In the genomic region with DNA sequence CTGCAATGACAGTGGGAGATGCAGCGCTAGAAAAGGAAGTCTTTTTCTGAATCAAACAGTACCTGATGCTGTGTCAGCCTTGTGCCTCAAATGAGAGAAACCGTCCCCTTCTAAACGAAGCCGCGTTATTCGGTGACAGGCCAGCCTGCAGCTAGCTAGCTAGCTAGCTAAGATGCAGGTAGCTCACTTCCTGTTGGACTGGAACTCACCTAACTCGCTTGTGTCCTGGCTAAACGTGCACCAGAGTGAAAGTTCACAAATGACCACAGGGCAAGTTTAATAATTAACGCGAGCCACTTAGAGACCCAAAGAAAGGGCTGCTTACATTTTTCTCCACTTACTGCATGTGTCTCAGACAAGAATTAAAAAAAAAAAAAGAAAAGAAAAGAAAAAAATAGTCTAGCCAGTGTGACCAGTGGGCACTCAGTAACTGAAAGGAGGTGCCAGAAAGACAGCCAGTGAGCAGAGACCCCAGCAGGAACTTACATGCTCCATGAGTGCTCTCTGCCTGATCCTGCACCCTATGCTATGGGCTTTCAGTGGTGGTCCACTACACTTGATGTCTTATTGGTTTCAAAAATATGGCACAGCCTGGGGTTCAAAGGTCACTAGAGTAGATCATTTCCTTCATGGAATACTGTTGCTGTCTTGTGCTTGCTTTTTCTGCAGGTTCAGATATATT, we compare ENCODE assay signal across 16 mouse cellular contexts. TPM values are rescaled to one million over a fixed set of nuclear protein-coding genes. Genes with fewer than 3 reads are reported as not detected.
DNase-seq lines count a peak whose midpoint lies in the region; ATAC-seq and TF ChIP-seq lines count a peak whose summit lies in the region.
"Had no signal": no experiment of that assay in that cellular context is flagged by ENCODE, and none has a peak within 500 bp of the region (broad histone marks: within the 10 kb centered on the region; RNA-seq: fewer than 3 reads in every experiment).

Pkhd1 (minus strand) TSS at position 216 of the 682 bp plus-strand sequence.

- H3K4me2 ChIP-seq in intestine, postnatal 0 days (replicated peaks; ENCODE audit: low read depth): peak within 1 kb of the TSS; percentile 53
- H3K4me2 ChIP-seq in kidney, postnatal 0 days (ENCODE audit: low read length): peak within 1 kb of the TSS; percentile 56
- H3K4me2 ChIP-seq in liver, embryonic 15.5 days: peak within 1 kb of the TSS; percentile 39
- H3K4me2 ChIP-seq: midbrain, embryonic 12.5 days; neural tube, embryonic 13.5 days had no signal

- 29% methylated on average over 10 of the region's 10 CpGs for WGBS in intestine, postnatal 0 days
- WGBS in kidney, postnatal 0 days: 50% methylated on average over 10 of the region's 10 CpGs
- 52% methylated on average over 10 of the region's 10 CpGs for WGBS in liver, embryonic 15.5 days (ENCODE audit: insufficient replicate concordance)
- WGBS in embryonic facial prominence, embryonic 10.5 days: 72% methylated on average over 10 of the region's 10 CpGs

- no peak within 1 kb of the TSS for H3K27ac ChIP-seq in intestine, postnatal 0 days (ENCODE audit: low read depth, low read length)
- H3K27ac ChIP-seq in kidney, postnatal 0 days: peak within 1 kb of the TSS; percentile 77
- 0 out of 2 replicates have a peak within 1 kb of the TSS, but pooled peaks have one; percentile 29 for H3K27ac ChIP-seq in liver, embryonic 15.5 days (replicated peaks)
- H3K27ac ChIP-seq in embryonic facial prominence, embryonic 10.5 days (replicated peaks): no peak within 1 kb of the TSS
- H3K27ac ChIP-seq: midbrain, embryonic 12.5 days; neural tube, embryonic 13.5 days had no signal

- H3K27me3 ChIP-seq in intestine, postnatal 0 days (replicated peaks; ENCODE audit: control insufficient read depth, insufficient read depth, low read length): no peaks in the 10 kb centered on the region
- no peaks in the 10 kb centered on the region for H3K27me3 ChIP-seq in kidney, postnatal 0 days (ENCODE audit: insufficient read depth, low read length)
- no peaks in the 10 kb centered on the region for H3K27me3 ChIP-seq in liver, embryonic 15.5 days
- no peaks in the 10 kb centered on the region for H3K27me3 ChIP-seq in embryonic facial prominence, embryonic 10.5 days (replicated peaks; ENCODE audit: low read depth, poor library complexity, severe bottlenecking)
- H3K27me3 ChIP-seq: CH12.LX; midbrain, embryonic 12.5 days; neural tube, embryonic 13.5 days had no signal

- no peak within 1 kb of the TSS for H3K9ac ChIP-seq in intestine, postnatal 0 days (ENCODE audit: low read depth, low read length)
- H3K9ac ChIP-seq in kidney, postnatal 0 days (ENCODE audit: low read depth, low read length): peak within 1 kb of the TSS; percentile 13; the same call in 1 of the 2 replicates
- H3K9ac ChIP-seq in liver, embryonic 15.5 days: no peak within 1 kb of the TSS
- H3K9ac ChIP-seq: midbrain, embryonic 12.5 days; neural tube, embryonic 13.5 days had no signal

- no peak for TF ChIP-seq CTCF in intestine, postnatal 0 days (IDR thresholded peaks at IDR 0.05; ENCODE audit: low read depth)
- TF ChIP-seq CTCF in kidney, postnatal 0 days (IDR thresholded peaks at IDR 0.05; ENCODE audit: low read depth): no peak

- H3K4me1 ChIP-seq in intestine, postnatal 0 days (replicated peaks; ENCODE audit: control insufficient read depth, insufficient read depth, low read length): no peaks in the 10 kb centered on the region
- 0 out of 2 replicates have a peak, but pooled peaks cover 5% of the 10 kb centered on the region for H3K4me1 ChIP-seq in kidney, postnatal 0 days (replicated peaks; ENCODE audit: insufficient read depth, low read length)
- H3K4me1 ChIP-seq in liver, embryonic 15.5 days (replicated peaks): no peaks in the 10 kb centered on the region
- H3K4me1 ChIP-seq in embryonic facial prominence, embryonic 10.5 days: no peaks in the 10 kb centered on the region
- H3K4me1 ChIP-seq: midbrain, embryonic 12.5 days; neural tube, embryonic 13.5 days had no signal

- peak; percentile 61 for DNase-seq in kidney, postnatal 0 days (ENCODE audit: low spot score)
- DNase-seq in lung, postnatal 4 days: peak; percentile 4 to 23
- no peak for DNase-seq in left cerebral cortex, postnatal 36 days (ENCODE audit: low spot score in 2 of 2)
- DNase-seq in natural killer cell, adult 2 months (ENCODE audit: low spot score in 2 of 2): no peak
- DNase-seq in embryonic facial prominence, embryonic 10.5 days (ENCODE audit: low spot score): no peak
- no peak for DNase-seq in right cerebral cortex, adult 2 months (ENCODE audit: low spot score in 2 of 2)
- DNase-seq: adrenal gland, postnatal 10 days; cerebellum, adult 9-10 months; heart, postnatal 4 days had no signal

- no peak within 1 kb of the TSS; the same call in 1 of the 2 replicates for H3K4me3 ChIP-seq in intestine, postnatal 0 days (ENCODE audit: low read depth, low read length)
- H3K4me3 ChIP-seq in kidney, postnatal 0 days (replicated peaks; ENCODE audit: low read depth, low read length): peak within 1 kb of the TSS; percentile 29
- peak within 1 kb of the TSS; percentile 27; the same call in 1 of the 2 replicates for H3K4me3 ChIP-seq in liver, embryonic 15.5 days (replicated peaks)
- no peak within 1 kb of the TSS for H3K4me3 ChIP-seq in embryonic facial prominence, embryonic 10.5 days
- H3K4me3 ChIP-seq: midbrain, embryonic 12.5 days; neural tube, embryonic 13.5 days had no signal

- H3K36me3 ChIP-seq in intestine, postnatal 0 days (ENCODE audit: control insufficient read depth, insufficient read depth): no peaks in the 10 kb centered on the region
- no peaks in the 10 kb centered on the region for H3K36me3 ChIP-seq in kidney, postnatal 0 days (ENCODE audit: insufficient read depth, low read length)
- H3K36me3 ChIP-seq in liver, embryonic 15.5 days (replicated peaks): no peaks in the 10 kb centered on the region
- no peaks in the 10 kb centered on the region for H3K36me3 ChIP-seq in embryonic facial prominence, embryonic 10.5 days (replicated peaks)
- H3K36me3 ChIP-seq: midbrain, embryonic 12.5 days; neural tube, embryonic 13.5 days had no signal

- peak; percentile 59; the same call in 1 of the 2 replicates for ATAC-seq in intestine, postnatal 0 days
- peak; percentile 77 for ATAC-seq in kidney, postnatal 0 days (replicated peaks; ENCODE audit: low FRiP score, low read depth)
- ATAC-seq in liver, embryonic 15.5 days (ENCODE audit: insufficient read depth): no peak
- ATAC-seq: forebrain, embryonic 16.5 days had no signal

- H3K9me3 ChIP-seq in intestine, postnatal 0 days (ENCODE audit: control insufficient read depth): no peaks in the 10 kb centered on the region
- H3K9me3 ChIP-seq in kidney, postnatal 0 days (replicated peaks; ENCODE audit: low read length): no peaks in the 10 kb centered on the region
- H3K9me3 ChIP-seq in liver, embryonic 15.5 days (replicated peaks): no peaks in the 10 kb centered on the region
- H3K9me3 ChIP-seq in embryonic facial prominence, embryonic 10.5 days: no peaks in the 10 kb centered on the region
- H3K9me3 ChIP-seq: midbrain, embryonic 12.5 days; neural tube, embryonic 13.5 days had no signal

- intact Hi-C loops in left cerebral cortex, postnatal 36 days (cut with DNase I): no loop called here

RNA-seq across cellular contexts. Expression of gene Pkhd1, which starts in this region (rescaled TPM):
- polyA plus RNA-seq in intestine, postnatal 0 days (2015; fragmentation: Nextera tagmentation; extraction: Ambion mirVana): 0.03 and 0.16 TPM in 2 replicates
- polyA plus RNA-seq in kidney, postnatal 0 days (2015; fragmentation: Nextera tagmentation; extraction: Ambion mirVana): 6.4 and 7.0 TPM in 2 replicates
- 0.28 and 0.32 TPM in 2 replicates for polyA plus RNA-seq in liver, embryonic 15.5 days (2015; fragmentation: Nextera tagmentation; extraction: Ambion mirVana)
- total RNA-seq in left cerebral cortex, postnatal 36 days (2021): under 1 TPM; 0.02 to 0.07 TPM
- 0.01 TPM in 2 replicates for polyA plus RNA-seq in embryonic facial prominence, embryonic 10.5 days (2016; fragmentation: Nextera tagmentation; extraction: Ambion mirVana)
- total RNA-seq: CH12.LX; heart, postnatal 4 days had no signal
- polyA plus RNA-seq: limb, embryonic 11.5 days; midbrain, embryonic 12.5 days had no signal

Comparison
In these comparisons a context has a peak if more than half of its experiments do, and no peak if none do; other contexts are left out.
1. Peak in ATAC-seq and H3K4me2 ChIP-seq in intestine, postnatal 0 days; RNA of the gene not detected or under 1 TPM.
2. H3K27ac ChIP-seq: peak in kidney, postnatal 0 days (single experiment) and liver, embryonic 15.5 days (single experiment); none in intestine, postnatal 0 days (single experiment) and embryonic facial prominence, embryonic 10.5 days (single experiment).
3. H3K4me3 ChIP-seq: peak in kidney, postnatal 0 days (single experiment) and liver, embryonic 15.5 days (single experiment); none in intestine, postnatal 0 days (single experiment) and embryonic facial prominence, embryonic 10.5 days (single experiment).
4. DNase-seq: peak in kidney, postnatal 0 days (single experiment) and lung, postnatal 4 days (2 of 2); none in left cerebral cortex, postnatal 36 days (0 of 2), natural killer cell, adult 2 months (0 of 2), embryonic facial prominence, embryonic 10.5 days (single experiment) and right cerebral cortex, adult 2 months (0 of 2).
5. Peak in every context shown above with its lines, with median percentiles within 50 percentile points of each other: H3K4me2 ChIP-seq.